Mouse (Mus musculus): ENCODE measurements around the gene Crk.

- TF ChIP-seq CTCF (IDR thresholded peaks at IDR 0.05; ENCODE audit: insufficient read depth, low read length), result no peak
- TF ChIP-seq POLR2A (IDR thresholded peaks at IDR 0.05; ENCODE audit: borderline replicate concordance, extremely low read depth, low read depth, low read length), result no peak
Observed at GRCm38 (mm10) chr11:75691047-75691446, 12.0 kb downstream of the Crk start.

Measured in lung, adult 2 months (tissue).